Mouse (Mus musculus): Measurements from ENCODE around the gene Gm8693. TPM values are rescaled to one million over a fixed set of nuclear protein-coding genes. Genes with fewer than 3 reads are reported as not detected.

The Gm8693 gene
- polyA plus RNA-seq (2012), result not detected in 2 replicates

GRCm38 (mm10) chr7:22692217-22692616, at the start of gene Gm8693:
Gm8693 (minus strand) TSS chr7:22692317.

GRCm38 (mm10) chr7:22719610-22720009, 27.5 kb upstream of the Gm8693 start, which contains the start of gene Gm4567:
Gm4567 (minus strand) TSS chr7:22719710.

GRCm38 (mm10) chr7:22657718-22658117, 34.4 kb downstream of the Gm8693 start, which contains the start of gene Vmn1r155:
Vmn1r155 (plus strand) TSS chr7:22658018.

Other genes starting within 250 kb of the Gm8693 start
- gene Gm10665, start 228.2 kb downstream of the Gm8693 start, polyA plus RNA-seq (2012), result not detected in 2 replicates
- not detected in 2 replicates for gene Vmn1r151, start 192.6 kb downstream of the Gm8693 start, polyA plus RNA-seq (2012)
- not detected in 2 replicates for gene Vmn1r152, start 169.3 kb downstream of the Gm8693 start, polyA plus RNA-seq (2012)
- gene Gm8677, start 157.4 kb downstream of the Gm8693 start, polyA plus RNA-seq (2012), result not detected in 2 replicates
- gene Gm4201, start 127.0 kb downstream of the Gm8693 start, polyA plus RNA-seq (2012), result not detected in 2 replicates
- not detected in 2 replicates for gene Gm4565, start 104.2 kb downstream of the Gm8693 start, polyA plus RNA-seq (2012)
- gene Vmn1r155, start 34.3 kb downstream of the Gm8693 start, polyA plus RNA-seq (2012), result not detected in 2 replicates
- not detected in 2 replicates for gene Gm4567, start 27.4 kb upstream of the Gm8693 start, polyA plus RNA-seq (2012)
- not detected in 2 replicates for gene Vmn1r157, start 69.4 kb upstream of the Gm8693 start, polyA plus RNA-seq (2012)
- not detected in 2 replicates for gene Vmn1r158, start 98.5 kb upstream of the Gm8693 start, polyA plus RNA-seq (2012)
- not detected in 2 replicates for gene Vmn1r159, start 151.3 kb upstream of the Gm8693 start, polyA plus RNA-seq (2012)
- not detected in 2 replicates for gene Vmn1r160, start 178.9 kb upstream of the Gm8693 start, polyA plus RNA-seq (2012)